Mouse (Mus musculus) stomach, postnatal 0 days (tissue): ENCODE results near the gene Tmsb15a.

ENCODE experiments used
- CTCF ChIP-seq: IDR thresholded peaks from 2 replicates; pipeline ENCODE4 v1.5.1; 2016; ENCODE audit warnings: antibody characterized with exemption, low read depth, mild to moderate bottlenecking, moderate library complexity
- EP300 ChIP-seq: optimal IDR thresholded peaks from 2 replicates; pipeline ENCODE3; 2016; ENCODE audit warnings: antibody characterized with exemption

GRCm38 (mm10) chrX:135738730-135739520, 13.9 kb upstream of the Tmsb15a start:
- TF ChIP-seq EP300 (no peak), CTCF (no peak)
